Mouse (Mus musculus): Measurements from ENCODE around the gene Zxdb.
"Not testable (repeated sequence)": the region's sequence is repeated elsewhere in the genome, so short reads cannot be mapped to it uniquely, and the experiment has no call there.

The Zxdb gene

DNA sequence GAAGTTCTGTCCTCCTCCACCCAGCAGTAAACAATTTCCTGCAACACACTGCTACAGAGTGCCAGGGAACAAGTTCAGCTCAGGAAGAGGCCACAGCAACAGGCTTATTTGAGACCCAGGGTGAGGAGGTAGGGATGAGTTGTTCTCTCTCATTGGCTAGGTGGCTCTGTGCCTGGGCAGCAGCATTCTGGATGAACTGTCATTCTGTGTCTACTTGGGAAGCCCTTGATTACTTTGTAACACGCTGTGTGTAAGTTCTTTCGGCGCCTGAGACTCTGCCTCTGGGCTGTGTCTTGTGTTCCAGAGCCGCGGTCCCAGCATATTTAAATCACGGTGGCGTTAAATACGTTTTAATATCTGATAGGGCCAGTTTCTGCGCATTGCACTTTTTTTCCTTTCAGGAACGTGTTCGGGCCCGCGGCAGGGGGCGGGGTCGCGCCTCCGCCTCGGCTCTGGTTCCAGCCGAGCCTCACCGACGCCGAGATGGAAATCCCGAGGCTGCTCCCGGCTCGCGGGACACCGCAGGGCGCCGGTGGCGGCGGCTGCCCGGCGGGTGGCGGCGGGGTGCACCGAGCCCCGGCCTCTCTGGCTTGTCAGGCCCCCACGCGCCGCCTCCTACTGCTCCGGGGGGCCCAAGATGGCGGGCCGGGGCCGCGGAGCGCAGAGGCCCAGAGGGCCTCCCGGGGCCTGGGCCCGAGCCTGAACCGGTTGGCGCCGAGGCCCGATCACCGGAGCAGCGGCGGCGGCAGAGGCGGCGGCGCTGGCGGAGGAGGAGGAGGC lies at the start of gene Zxdb:
TSS of gene Zxdb (plus strand) at position 378 of the 780 bp plus-strand sequence.
- not testable (repeated sequence) for DNase-seq (ENCODE audit: low spot score)

DNA sequence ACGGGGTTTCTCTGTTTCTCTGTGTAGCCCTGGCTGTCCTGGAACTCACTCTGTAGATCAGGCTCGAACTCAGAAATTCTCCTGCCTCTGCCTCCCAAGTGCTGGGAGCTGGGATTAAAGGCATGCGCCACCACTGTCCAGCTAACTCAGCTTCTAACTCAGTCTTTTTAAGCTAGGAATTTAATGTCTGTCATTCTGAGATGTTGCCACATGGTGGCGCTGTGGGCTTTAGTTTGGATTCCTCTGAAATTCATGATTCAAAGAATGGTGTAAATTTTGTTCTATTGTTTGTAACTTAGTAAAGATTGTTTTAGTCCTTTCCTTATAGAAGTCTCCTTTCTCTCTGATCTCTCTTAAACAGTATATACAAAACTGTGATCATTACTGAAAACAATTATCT lies 49.4 kb upstream of the Zxdb start:
- peak; percentile 43 for DNase-seq (ENCODE audit: low spot score)

DNA sequence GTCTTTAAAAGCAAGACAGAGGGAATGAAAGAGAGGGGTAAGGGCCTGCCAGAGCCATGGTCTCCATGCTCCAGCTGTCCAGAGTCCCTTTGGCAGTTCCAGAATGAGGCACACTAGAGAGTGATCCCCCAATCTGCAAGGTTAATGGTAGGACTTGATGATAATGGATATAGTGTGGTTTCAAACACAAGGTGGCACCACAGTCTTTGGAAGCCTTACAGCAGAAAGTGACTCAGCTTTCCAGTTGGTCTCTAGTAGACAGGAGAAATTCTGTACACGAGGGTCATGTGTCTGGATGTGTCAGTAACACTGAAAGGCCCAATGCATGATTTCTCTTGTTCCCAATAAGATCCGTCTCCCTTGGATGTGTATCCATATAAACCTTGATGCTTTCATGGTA lies 42.8 kb upstream of the Zxdb start:
- not testable (repeated sequence) for DNase-seq (ENCODE audit: low spot score)

DNA sequence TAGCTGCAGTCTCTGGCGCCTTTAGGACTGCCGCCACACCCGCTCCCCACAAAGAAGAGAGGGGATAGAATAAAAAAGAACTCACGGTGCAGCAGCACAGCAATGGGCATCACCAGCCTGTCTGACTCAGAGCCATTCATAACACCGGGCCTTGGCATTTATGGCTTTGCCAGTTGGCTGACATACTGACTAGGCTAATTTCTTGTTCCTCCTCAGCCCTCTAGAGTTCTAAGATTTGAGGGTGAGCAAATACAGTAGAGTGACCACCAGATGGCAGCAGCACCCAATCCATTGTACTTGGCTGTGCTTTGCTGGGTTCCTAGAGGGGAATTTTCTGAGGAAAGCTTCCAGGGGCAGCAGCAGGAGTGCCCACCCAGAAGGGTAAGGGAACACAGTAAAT lies 34.8 kb upstream of the Zxdb start:
- not testable (repeated sequence) for DNase-seq (ENCODE audit: low spot score)

DNA sequence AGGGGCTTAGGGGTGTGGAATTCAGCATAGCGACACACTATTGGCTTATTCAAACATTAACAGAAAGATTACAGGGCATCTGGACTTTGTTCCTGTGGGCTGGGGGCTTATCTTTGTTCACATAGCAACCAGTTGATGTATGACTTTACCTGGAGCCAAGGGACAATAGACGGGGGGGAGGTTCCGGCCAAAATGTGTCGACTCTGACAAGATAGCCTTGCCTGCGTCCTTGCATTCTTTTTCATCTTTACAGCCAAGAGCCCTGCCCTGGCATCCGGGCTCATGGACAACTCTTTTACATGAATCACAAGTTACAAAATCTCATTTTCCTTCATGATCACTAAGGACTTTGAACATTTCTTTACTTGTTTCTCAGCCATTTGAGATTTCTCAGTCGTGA lies 17.7 kb upstream of the Zxdb start:
- not testable (repeated sequence) for DNase-seq (ENCODE audit: low spot score)

DNA sequence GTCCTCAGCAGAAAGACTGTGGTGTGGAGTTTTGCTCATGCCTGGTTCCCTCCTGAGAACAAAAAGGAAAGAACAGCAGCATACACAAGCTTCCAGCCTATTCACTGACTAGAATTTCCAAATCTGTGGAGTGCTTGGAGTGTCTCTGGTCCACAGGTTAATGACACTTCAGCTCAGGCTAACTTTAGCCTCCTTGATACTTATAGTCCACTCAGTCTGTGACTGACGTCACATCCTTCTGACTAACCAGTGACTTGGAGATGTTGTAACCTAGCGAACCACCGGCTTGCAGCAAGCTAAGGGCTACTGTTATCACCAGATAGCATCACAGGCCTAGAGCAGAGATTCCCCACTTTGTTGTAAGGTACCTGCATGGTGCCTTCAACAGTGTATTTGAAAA lies 14.6 kb upstream of the Zxdb start:
- not testable (repeated sequence) for DNase-seq (ENCODE audit: low spot score)

DNA sequence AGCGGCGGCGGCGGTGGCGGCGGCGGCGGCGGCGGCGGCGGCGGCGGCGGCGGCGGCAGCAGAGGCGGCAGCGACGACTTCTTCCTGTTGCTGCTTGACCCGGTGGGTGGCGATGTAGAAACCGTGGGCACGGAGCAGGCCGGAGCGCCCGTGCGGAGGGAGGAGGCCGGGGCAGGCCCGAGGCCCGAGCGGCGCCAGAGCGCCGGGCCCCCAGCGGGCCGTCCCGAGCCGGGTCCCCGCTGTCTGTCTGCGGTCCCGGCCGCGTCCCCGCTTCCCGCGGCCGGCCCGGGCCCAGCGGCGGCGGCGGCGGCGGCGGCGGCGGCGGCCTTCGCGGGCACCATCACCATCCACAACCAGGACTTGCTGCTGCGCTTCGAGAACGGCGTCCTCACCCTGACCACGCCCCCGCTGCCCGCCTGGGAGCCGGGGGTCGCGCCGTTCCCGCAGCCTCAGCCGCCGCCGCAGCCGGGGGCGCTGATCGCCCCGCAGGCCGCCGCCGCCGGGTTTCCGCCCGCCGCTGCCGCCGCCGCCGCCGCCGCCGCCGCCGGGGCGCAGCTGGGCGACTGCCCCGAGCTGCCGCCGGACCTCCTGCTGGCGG lies 702 bp downstream of the Zxdb start:
- not testable (repeated sequence) for DNase-seq (ENCODE audit: low spot score)

DNA sequence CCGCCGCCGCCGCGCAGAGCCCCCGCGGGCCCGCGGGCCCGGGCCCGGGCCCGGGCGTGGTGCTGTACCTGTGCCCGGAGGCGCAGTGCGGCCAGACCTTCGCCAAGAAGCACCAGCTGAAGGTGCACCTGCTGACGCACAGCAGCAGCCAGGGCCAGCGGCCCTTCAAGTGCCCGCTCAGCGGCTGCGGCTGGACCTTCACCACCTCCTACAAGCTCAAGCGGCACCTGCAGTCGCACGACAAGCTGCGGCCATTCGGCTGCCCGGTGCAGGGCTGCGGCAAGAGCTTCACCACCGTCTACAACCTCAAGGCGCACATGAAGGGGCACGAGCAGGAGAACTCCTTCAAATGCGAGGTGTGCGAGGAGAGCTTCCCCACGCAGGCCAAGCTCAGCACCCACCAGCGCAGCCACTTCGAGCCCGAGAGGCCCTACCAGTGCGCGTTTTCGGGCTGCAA lies 1.3 kb downstream of the Zxdb start:
- not testable (repeated sequence) for DNase-seq (ENCODE audit: low spot score)

DNA sequence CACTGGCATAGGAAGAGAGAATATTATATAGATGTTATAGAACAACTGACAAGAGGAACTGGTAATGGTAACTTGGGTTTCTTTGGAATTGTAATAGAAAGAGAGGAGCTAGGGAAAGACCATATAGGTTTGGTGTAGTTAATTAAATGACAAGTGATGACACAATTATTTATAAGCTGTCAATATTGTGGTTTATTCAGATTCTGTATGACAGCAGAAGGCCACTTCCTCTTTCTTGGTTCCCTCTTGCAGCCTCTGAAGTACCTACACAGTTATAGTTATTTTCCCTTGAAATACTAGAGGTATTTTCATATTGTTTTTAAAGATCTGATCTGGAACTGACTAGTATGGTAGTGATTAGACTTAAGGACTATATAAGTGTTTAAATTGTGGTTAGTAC lies 7.2 kb downstream of the Zxdb start:
- DNase-seq (ENCODE audit: low spot score) = no peak

DNA sequence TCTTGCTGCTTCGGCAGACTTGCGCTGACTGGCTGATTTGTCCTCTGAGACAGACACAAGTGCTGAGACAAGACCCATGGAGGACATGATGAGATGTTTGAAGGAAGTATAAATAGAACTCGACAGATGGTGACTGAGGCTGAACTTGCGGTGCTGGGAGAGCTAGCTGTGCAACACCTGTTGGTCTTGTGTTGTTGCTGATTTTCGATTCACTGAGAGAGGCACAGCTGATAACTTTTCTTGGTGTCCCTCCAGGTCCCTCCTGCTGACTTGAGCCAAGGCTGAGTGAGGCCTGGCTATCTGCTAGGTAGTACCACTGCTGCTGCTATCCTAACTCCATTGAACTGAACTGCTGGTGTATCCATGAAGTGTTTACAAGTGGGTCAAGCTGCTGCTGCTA lies 29.4 kb downstream of the Zxdb start:
- no peak for DNase-seq (ENCODE audit: low spot score)

DNA sequence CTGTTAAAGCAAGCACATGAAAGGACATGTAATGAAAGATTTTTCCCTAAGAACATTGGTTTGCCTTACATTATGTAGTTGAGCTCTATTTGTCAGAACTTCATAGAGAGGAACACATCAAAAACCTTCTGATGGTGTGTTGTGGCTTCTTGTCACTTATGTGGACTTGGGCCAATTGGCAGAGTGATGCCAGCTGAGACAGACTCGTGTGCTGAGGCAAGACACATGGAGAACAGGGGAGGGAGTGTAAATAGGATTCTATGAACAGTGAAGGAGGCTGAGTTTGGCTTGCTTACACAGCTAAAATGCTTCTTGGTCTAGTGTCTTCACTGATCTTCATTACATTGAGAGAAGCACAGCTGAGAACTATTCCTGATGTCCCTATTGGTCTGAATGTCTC lies 35.6 kb downstream of the Zxdb start:
- no peak for DNase-seq (ENCODE audit: low spot score)

DNA sequence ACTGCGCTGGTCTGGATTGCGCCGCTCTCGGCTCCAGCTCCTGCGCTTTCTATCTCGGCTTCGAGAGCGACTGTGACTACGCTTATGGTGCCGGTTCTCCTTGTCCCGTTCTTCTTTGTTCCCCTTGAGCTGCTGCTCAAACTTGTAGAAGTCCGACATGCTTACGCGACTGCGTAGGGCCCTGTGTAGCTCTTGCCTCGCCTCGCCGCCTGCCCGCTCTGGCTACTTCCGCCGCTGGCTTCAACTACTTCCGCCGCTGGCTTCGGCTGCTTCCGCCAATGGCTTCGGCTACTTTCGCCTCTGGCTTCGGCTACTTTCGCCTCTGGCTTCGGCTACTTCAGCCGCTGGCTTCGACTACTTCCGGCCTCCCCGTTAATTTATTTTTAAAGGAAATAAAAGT lies 49.5 kb downstream of the Zxdb start:
- no peak for DNase-seq (ENCODE audit: low spot score)
